Mouse (Mus musculus) gastrocnemius, postnatal 4 days (tissue): ENCODE results near the gene Foxa2. TPM values are rescaled to one million over a fixed set of nuclear protein-coding genes. Genes with fewer than 3 reads are reported as not detected.
A peak's percentile ranks its signal among the peaks of the same experiment; 100 is the strongest.

Experiments
- DNase-seq, 2 experiments: peaks; one replicate each; pipeline ENCODE4 v3.0.0; 2021 to 2022; ENCODE audit warnings: low spot score in 2 of 2, mixed read lengths in 2 of 2
- long read RNA-seq, 2 experiments: library from polyadenylated mRNA; stranded (forward); transcript quantifications; one replicate each; pipeline ENCODE4 v2.0.0; 2021
- total RNA-seq, 2 experiments: library from RNA; stranded (reverse); gene quantifications; 2 replicates each; pipeline ENCODE4 v1.2.3; 2021

Gene Foxa2
- not detected for total RNA-seq
- long read RNA-seq, experiment 1, result 0 reads
- long read RNA-seq, experiment 2, result 0 reads

- no peak for DNase-seq
These were observed at the start of gene Foxa2 for GRCm38 (mm10) chr2:148046799-148047165. TSS of gene Foxa2 (minus strand) at chr2:148046969.

GRCm38 (mm10) chr2:148092089-148092488 is 45.3 kb upstream of the Foxa2 start:
- DNase-seq, result no peak

GRCm38 (mm10) chr2:148091657-148092056 is 44.9 kb upstream of the Foxa2 start:
- DNase-seq, result no peak

GRCm38 (mm10) chr2:148090071-148090470 is 43.3 kb upstream of the Foxa2 start:
- no peak for DNase-seq

GRCm38 (mm10) chr2:148085529-148085928 is 38.8 kb upstream of the Foxa2 start:
- no peak for DNase-seq

- no peak for DNase-seq
These were observed 38.4 kb upstream of the Foxa2 start for GRCm38 (mm10) chr2:148085126-148085525.

GRCm38 (mm10) chr2:148082283-148082682 is 35.5 kb upstream of the Foxa2 start:
- peak in 1 of 2 experiments; percentile 9 for DNase-seq

GRCm38 (mm10) chr2:148060705-148061104 is 13.9 kb upstream of the Foxa2 start:
- no peak for DNase-seq

- no peak for DNase-seq
These were observed 6.6 kb upstream of the Foxa2 start for GRCm38 (mm10) chr2:148053411-148053810.

GRCm38 (mm10) chr2:148048484-148049129 is 1.8 kb upstream of the Foxa2 start:
- peak; percentile 65 to 67 for DNase-seq

- DNase-seq, result no peak
These were observed 842 bp upstream of the Foxa2 start for GRCm38 (mm10) chr2:148047611-148048010.

- DNase-seq, result peak in 1 of 2 experiments; percentile 12
These were observed 601 bp downstream of the Foxa2 start for GRCm38 (mm10) chr2:148045937-148046798.

- no peak for DNase-seq
These were observed 1.2 kb downstream of the Foxa2 start for GRCm38 (mm10) chr2:148045543-148045936.

GRCm38 (mm10) chr2:148044877-148045539 is 1.8 kb downstream of the Foxa2 start:
- no peak for DNase-seq

- DNase-seq, result peak in 1 of 2 experiments; percentile 16
These were observed 2.5 kb downstream of the Foxa2 start for GRCm38 (mm10) chr2:148043976-148044876.

- DNase-seq, result no peak
These were observed 3.3 kb downstream of the Foxa2 start for GRCm38 (mm10) chr2:148043271-148043975.

GRCm38 (mm10) chr2:148042126-148042640 is 4.6 kb downstream of the Foxa2 start:
- DNase-seq, result no peak

- DNase-seq, result no peak
These were observed 5.4 kb downstream of the Foxa2 start for GRCm38 (mm10) chr2:148041381-148041780.

GRCm38 (mm10) chr2:148040236-148041121 is 6.3 kb downstream of the Foxa2 start:
- DNase-seq, result no peak
